Mouse (Mus musculus) layer of hippocampus, adult 18-20 months (tissue): Measurements from ENCODE around the gene Tmem115. TPM values are rescaled to one million over a fixed set of nuclear protein-coding genes. Genes with fewer than 3 reads are reported as not detected.
A peak's percentile ranks its signal among the peaks of the same experiment; 100 is the strongest.

Source experiments
- DNase-seq, 2 experiments: peaks; one replicate each; pipeline ENCODE4 v3.0.0; 2022; ENCODE audit warnings: low spot score in 2 of 2
- total RNA-seq, 2 experiments: library from RNA; stranded (reverse); gene quantifications; 2 replicates each; pipeline ENCODE4 v1.2.3; 2021

Gene Tmem115
- total RNA-seq, 2 experiments from 2014 or later: 41.7 to 42.3 TPM

DNA sequence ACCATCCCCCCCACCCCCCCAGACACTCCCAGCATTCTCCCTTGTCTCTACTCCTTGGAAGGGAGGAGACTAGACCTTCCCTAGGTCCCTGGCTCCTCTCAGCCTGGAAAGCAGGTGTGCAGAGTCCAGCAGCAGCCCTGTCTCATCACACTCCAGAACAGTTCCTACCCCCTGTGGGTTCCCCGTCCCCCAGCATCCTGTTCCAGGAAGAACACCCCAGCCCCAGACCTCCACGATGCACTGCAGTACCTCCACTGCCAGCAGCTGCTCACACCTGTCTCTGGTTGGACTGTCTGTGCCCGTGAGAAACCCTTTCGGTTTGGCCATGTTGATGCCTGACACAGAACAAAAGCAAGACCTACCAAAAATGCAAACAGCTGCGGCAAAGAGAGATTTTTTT lies 12.6 kb upstream of the Tmem115 start:
- no peak for DNase-seq

DNA sequence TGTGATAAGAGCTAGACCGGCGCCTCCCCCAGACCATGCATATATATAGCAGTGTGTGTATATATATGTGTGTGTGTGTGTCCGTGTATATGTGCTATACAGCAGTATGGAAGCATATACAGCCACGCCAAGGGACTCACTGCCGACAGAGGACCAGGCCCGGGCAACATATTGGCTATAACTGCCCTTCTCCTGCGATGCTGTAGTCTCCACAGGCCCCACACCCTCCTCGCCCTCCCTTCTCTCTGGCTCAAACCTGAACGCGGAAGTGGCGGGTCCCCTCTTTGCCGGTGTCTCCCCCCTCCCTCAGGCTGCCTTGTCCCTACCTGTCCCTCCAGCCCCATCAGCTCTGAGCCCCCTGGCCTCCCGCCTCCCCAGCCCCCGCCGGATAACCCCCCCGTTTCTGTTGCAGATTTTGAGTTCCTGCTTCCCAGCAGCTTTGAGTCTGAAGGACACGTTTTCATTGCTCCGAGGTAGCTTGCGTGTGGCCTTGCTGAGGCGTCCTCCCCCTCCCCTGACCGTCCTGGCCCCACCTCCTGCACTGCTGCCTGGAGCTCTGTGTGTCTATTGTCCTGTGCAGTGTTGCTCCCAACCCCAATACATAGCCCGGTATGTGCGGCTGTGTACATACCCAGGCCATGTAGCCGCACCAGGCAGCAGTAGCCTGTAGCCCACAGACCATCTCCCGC lies 11.9 kb upstream of the Tmem115 start:
- DNase-seq: no peak

GRCm38 (mm10) chr9:107522400-107522711 lies 11.4 kb upstream of the Tmem115 start:
- DNase-seq: no peak

DNA sequence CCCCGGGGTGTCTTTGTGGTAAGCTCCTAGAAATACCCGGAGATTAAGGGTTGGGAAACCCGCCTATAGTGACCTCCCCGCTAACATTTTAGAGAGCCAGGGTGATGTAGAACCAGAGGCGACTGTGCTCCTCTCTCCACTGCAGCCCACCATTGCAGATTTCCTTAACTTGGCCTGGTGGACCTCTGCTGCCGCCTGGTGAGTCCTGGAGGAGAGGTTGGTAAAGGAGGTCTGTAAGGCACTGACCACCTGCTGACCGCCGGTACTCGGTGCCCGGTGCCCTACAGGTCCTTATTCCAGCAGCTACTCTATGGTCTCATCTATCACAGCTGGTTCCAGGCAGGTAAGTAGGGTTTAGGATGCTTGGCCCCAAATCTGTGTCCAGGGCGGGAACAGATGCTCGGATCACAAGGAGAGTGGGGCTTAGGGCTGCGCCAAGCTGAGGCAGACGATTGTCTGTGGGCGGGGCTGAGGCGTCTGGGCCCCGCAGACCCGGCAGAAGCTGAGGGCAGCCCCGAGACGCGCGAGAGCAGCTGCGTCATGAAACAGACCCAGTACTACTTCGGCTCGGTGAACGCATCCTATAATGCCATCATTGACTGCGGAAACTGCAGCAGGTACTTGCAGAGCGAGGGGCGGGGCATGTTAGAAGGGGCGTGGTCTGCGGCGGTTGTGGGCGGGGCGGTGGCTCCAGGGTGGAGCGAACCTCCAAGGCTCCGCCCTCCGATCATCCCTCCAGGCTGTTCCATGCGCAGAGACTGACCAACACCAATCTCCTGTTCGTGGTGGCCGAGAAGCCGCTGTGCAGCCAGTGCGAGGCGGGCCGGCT lies 7.3 kb upstream of the Tmem115 start:
- peak in 1 of 2 experiments; percentile 50 for DNase-seq

GRCm38 (mm10) chr9:107534408-107535202 lies 860 bp downstream of the Tmem115 start:
- DNase-seq: no peak

- DNase-seq: peak in 1 of 2 experiments; percentile 76
Measured at GRCm38 (mm10) chr9:107538231-107538630, 4.5 kb downstream of the Tmem115 start.

DNA sequence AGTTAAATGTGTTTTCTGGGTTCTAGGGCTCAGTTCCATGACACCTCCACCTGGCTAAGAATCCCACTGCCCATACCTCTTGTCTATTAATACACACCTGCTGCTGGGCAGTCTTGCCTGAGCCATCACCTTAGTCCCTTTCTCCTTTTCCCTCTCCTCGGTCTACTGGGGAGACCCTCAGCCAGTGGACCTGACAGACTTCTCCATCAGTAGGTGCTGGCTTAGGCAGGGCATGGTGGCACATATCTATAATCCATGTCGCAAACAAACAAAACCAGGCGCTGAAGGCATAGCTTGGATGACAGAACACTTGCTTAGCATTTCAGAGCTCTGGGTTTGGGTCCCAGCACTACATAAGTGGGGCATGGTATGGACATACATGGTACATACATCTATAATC lies 5.0 kb downstream of the Tmem115 start:
- no peak for DNase-seq

DNA sequence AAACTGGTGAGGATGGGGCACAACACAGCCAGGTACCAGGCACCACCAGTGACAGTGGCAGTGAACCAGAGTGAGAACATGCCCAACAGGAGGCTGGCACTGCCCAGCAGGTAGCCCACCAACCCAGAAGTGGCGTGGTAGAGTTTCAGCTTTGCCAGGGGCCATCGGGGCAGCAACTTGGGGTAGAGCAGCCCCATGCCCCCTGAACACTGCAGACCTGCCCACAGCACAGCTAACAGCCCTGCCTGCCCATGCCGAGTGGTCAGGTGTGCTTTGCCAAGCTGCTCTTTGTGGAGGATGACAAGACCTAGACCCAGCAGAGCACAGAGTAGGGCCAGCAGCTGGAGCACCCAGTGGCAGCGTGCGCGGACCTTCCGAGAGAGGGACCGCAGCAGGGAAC lies 6.2 kb downstream of the Tmem115 start:
- DNase-seq: no peak

DNA sequence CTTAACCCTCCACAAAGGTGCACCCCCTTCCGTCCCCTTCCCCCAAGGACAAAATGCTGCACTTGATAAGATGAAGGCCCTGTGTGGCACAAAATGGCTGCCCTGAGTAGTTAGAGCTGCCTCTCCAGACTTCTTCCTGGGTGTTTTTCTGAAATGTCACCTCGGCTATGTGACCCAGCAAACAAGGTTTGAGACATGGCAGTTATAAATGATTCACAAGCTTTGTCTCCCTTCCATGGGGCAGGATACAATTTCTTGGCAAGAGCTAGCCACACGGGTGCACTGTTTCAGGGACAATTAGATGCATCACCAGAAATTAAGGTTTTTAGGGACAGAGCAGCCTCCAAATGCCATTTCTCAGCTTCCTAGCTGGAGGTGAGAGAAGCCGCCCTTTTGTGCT lies 6.7 kb downstream of the Tmem115 start:
- DNase-seq: no peak

GRCm38 (mm10) chr9:107541005-107541404 lies 7.3 kb downstream of the Tmem115 start:
- DNase-seq: no peak

GRCm38 (mm10) chr9:107541474-107542351 lies 8.0 kb downstream of the Tmem115 start, which contains the start of the genes Cyb561d2 and Nprl2:
Gene Cyb561d2 (minus strand): TSS chr9:107542193.
Gene Nprl2 (plus strand): TSS chr9:107542226.
- DNase-seq: peak; percentile 93 to 95

- no peak for DNase-seq
Measured at GRCm38 (mm10) chr9:107542352-107542686, 8.6 kb downstream of the Tmem115 start.

- DNase-seq: no peak
Measured at GRCm38 (mm10) chr9:107542721-107543120, 9.0 kb downstream of the Tmem115 start.

DNA sequence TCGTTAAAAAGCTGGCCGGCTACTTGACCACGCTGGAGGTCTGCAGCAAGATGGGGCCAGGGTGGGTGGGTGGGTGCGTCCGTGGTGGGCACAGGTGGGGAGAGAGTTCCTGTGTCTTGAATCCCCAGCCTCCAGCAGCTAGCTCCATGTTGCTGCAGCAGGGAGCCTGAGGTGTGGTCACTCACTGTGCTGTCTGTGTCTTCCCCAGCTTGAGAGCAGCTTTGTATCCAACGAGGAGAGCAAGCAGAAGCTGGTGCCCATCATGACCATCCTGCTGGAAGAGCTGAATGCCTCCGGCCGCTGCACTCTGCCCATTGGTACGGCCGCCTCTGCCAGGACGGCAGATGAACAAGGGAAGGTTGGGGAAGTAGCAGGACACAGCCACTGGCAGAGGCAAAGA lies 9.6 kb downstream of the Tmem115 start:
- no peak for DNase-seq

DNA sequence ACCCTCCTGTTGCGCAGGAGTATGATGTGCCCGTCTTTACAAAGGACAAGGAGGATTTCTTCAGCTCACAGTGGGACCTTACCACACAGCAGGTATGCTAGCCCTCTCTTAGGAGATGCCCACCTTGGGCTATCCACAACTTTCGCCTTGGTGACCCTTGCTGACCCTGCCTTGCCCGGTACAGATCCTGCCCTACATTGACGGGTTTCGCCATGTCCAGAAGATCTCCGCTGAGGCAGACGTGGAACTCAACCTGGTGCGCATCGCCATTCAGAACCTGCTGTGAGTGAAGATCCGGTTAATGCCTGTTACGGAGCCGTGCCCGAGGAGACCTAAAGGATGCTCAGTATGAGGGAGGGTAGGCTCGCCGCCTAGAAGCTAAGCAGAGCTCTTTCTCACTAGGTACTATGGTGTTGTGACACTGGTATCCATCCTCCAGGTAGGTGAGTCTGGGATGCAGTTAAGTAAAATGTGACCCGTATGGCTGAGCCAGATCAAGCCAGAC lies 10.5 kb downstream of the Tmem115 start:
- no peak for DNase-seq

DNA sequence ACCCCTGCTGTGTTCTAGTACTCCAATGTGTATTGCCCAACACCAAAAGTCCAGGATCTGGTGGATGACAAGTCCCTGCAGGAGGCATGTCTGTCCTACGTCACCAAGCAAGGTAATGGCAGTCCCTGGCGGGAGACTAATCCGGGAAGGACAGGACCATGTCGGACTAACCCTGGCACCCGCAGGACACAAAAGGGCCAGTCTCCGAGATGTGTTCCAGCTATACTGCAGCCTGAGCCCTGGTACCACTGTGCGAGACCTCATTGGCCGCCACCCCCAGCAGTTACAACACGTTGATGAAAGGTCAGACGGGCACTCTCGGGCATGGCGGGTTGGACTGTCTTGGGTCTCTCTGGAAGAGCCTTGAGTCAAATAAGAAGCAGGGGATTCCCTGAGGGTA lies 11.0 kb downstream of the Tmem115 start:
- no peak for DNase-seq

- no peak for DNase-seq
Measured at GRCm38 (mm10) chr9:107545199-107545598, 11.5 kb downstream of the Tmem115 start.

DNA sequence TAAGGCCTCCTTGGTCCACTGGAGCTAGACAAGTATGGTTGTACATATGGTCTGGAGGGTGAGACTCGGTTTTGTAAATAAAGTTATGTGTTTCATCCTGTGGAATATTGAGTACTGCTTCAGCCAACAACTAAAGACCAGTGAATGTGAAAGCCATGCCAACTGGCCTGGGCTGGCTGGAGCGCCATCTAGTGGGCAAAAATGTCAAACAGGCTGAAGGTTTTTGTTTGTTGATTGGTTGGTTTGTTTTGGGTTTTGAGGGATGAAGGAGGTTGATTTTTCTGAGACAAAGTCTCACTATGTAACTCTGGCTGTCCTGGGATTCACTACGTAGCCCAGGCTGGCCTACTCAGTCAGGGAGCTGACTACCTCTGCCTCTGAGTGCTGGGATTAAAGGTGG lies 11.9 kb downstream of the Tmem115 start:
- peak in 1 of 2 experiments; percentile 83 for DNase-seq

GRCm38 (mm10) chr9:107547026-107547425 lies 13.3 kb downstream of the Tmem115 start, which contains the start of gene Zmynd10:
Gene Zmynd10 (plus strand): TSS chr9:107547298.
- DNase-seq: peak; percentile 78 to 90

DNA sequence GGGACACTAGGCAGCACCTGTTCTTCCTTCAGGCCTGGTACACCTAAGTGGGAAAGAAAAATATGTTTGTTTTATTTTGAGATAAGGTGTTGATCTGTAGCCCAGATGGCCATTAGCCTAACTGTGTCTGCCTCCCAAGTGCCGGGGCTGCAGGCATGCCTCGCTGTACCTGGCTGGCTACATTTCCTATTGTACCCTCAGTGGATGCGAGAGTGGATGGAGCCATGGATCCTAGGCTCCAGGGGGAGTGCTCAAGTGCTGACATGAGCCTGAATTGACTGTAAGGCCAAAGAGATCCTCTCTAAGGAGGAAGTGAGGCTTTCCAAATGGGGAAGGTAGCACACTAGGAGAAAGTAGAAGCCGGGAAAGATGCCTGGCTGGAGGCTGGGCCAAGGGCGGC lies 14.2 kb downstream of the Tmem115 start:
- no peak for DNase-seq

DNA sequence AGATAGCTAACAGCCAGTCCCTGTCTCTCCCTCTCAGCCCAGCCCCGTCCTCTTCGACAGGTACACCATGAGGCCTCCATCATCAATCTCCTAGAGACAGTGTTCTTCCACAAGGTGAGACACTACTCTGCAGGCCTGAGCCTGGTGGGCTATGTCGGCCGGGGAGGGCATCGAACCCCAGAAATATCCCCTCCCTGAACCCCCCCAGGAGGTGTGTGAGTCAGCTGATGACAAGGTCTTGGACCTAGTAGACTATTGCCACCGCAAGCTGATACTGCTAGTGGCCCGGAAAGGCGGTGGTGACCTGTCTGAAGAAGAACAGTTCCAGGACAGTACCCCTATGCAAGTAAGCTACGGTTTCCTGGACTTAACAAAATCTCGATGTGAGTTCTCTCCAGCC lies 15.1 kb downstream of the Tmem115 start:
- no peak for DNase-seq
